Mouse (Mus musculus) forebrain, embryonic 16.5 days (tissue): ENCODE data around the gene Faf1. TPM values are rescaled to one million over a fixed set of nuclear protein-coding genes. Genes with fewer than 3 reads are reported as not detected.

Experiments
- ATAC-seq: fragments of 200-750 bp; cut with Nextera tagmentation; 2 replicates; pipeline ENCODE4 v1.8.0; 2017; ENCODE audit warnings: mild to moderate bottlenecking, moderate library complexity
- H3K27ac ChIP-seq: fragments of 300-500 bp; sonication (generic); 2 replicates; pipeline ENCODE4 v1.5.1; 2014; ENCODE audit warnings: low read length, control low read depth
- H3K27me3 ChIP-seq: fragments of 300-500 bp; sonication (generic); replicated peaks from 2 replicates; pipeline ENCODE4 v1.6.1; 2014; ENCODE audit warnings: low read length; ENCODE audit not compliant: control insufficient read depth, insufficient read depth
- H3K36me3 ChIP-seq: fragments of 300-500 bp; sonication (generic); 2 replicates; pipeline ENCODE4 v1.6.1; 2014; ENCODE audit not compliant: control insufficient read depth, insufficient read depth
- H3K4me1 ChIP-seq: fragments of 300-500 bp; sonication (generic); replicated peaks from 2 replicates; pipeline ENCODE4 v1.6.1; 2014; ENCODE audit warnings: low read length; ENCODE audit not compliant: control insufficient read depth, insufficient read depth
- H3K4me2 ChIP-seq: fragments of 300-500 bp; sonication (generic); 2 replicates; pipeline ENCODE4 v1.6.1; 2014; ENCODE audit warnings: mild to moderate bottlenecking, low read length, control low read depth
- H3K4me3 ChIP-seq: fragments of 300-500 bp; sonication (generic); replicated peaks from 2 replicates; pipeline ENCODE4 v1.5.1; 2014; ENCODE audit warnings: mild to moderate bottlenecking, low read length, control low read depth
- H3K9ac ChIP-seq: fragments of 300-500 bp; sonication (generic); replicated peaks from 2 replicates; pipeline ENCODE4 v1.6.1; 2014; ENCODE audit warnings: low read depth, low read length, control low read depth
- H3K9me3 ChIP-seq: fragments of 300-500 bp; sonication (generic); 2 replicates; pipeline ENCODE4 v1.6.1; 2016; ENCODE audit warnings: low read length; ENCODE audit not compliant: control insufficient read depth
- WGBS: fragments of 180-500 bp; shearing (Covaris S2); extraction: QIAGEN DNeasy Blood & Tissue Kit; methylation state at CpG from one replicate; pipeline ENCODE4 v1.1.7; 2014; 5-methylcytosine and 5-hydroxymethylcytosine counted together
- polyA plus RNA-seq: library from polyadenylated mRNA; unstranded; fragments of >200 nt; fragmentation: Nextera tagmentation; extraction: Ambion mirVana; gene quantifications from 2 replicates; pipeline ENCODE4 v1.2.1, GENCODE M21; 2015

The Faf1 gene
- polyA plus RNA-seq, 1 experiment from 2014 or later, result 28.3 TPM

DNA sequence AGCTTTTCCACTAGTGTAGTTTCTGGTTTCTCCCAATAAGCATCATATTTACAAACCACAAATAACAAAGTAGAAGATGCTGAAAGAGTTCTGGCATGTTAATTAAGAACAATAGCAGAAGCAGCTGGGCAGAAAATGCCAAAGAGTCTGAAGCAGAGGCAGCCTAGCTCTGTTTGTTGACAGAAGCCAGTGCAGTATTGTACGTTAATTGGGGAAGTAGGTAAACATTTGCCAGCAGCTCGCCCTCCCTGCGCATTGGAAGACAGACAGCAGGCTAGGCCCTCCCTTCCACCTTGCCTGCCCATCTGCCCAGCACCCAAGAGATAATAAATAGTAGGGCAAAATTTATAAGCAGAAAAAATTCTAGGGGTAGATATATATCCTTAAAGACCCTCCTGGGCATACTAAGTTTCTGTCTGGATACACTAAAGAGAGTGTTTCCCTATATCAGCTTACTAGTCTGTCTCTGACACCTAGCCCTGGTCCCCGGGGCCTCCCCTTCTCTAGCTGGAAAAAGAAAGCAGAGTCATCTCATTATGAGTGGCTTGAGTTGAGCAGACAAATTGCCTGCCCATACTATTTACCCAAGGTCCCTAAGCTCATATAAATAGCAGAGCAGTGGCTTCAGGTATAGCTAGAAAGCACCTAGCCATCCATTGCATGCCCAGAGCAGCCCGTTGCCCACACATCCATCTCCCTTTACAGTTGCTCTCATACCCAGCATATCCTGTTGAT is 284.0 kb downstream of the Faf1 start:
- 59% methylated on average over 5 of the region's 5 CpGs for WGBS
- H3K9ac ChIP-seq, result no peak overlapping the region
- ATAC-seq, result no peak
- no peak overlapping the region for H3K4me3 ChIP-seq
- H3K4me1 ChIP-seq, result no peaks in the 10 kb centered on the region
- no peak overlapping the region for H3K4me2 ChIP-seq
- H3K9me3 ChIP-seq, result no peaks in the 10 kb centered on the region
- no peaks in the 10 kb centered on the region for H3K36me3 ChIP-seq
- no peaks in the 10 kb centered on the region for H3K27me3 ChIP-seq
- no peak overlapping the region for H3K27ac ChIP-seq

DNA sequence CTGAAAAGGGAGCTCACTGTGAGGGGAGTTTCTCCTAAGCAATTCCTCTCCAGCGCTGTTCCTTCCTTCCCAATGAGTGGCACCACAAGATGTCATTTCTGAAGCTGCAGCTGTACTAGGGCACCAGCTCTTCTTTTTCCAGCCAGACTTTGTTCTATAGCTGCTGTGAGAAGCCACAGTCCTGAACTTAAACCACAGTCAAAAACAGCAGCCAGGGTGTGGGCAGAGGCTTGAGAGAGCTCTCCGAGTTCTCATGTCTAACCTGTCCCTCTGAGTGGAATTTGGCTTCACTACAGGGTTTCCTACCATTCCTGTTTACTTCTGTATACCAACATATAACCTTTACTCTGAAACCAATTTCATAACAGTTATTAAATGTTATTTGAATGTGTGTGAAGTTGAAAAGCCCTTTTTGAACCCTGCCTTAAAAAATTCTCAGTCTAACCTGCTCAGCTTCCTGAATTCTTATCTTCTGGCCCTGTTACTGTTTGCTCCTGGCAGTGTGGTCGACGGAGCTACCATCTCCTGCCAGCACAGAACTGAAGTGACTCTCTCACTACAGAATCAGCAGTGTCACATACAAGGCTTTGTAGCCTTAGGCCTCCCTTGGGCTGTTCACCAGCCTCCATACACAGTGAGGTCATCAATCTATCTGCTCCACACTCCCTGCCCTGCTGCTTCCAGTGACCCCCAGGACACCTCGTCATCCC is 287.3 kb downstream of the Faf1 start:
- Histone ChIP-seq H3K9ac (no peak overlapping the region), H3K36me3 (no peaks in the 10 kb centered on the region), H3K4me2 (no peak overlapping the region), H3K4me1 (no peaks in the 10 kb centered on the region), H3K27ac (no peak overlapping the region), H3K4me3 (no peak overlapping the region), H3K9me3 (no peaks in the 10 kb centered on the region), H3K27me3 (no peaks in the 10 kb centered on the region)
- 92% methylated on average over 5 of the region's 5 CpGs for WGBS
- ATAC-seq, result no peak

DNA sequence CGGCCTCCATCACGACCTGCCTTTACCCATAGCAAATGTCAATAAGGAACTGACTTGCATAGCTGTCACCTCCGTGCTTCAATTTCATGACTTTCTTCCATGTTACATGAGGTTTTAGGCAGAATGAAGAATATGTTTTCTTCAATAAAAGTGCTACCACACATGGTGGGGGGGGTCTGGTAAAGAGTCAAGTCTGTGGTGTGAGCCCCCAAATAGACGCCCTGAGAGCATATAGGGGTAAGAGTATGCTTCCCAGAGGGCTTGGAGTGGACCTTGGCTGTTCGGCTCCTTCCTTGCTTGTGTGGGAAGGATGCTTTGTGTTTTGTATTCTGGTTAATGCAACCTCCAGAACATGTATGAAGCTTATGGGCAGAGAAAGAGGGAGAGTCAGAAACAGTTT is 293.2 kb downstream of the Faf1 start:
- H3K27me3 ChIP-seq, result peaks cover 15% of the 10 kb centered on the region
- no peak overlapping the region for H3K27ac ChIP-seq
- H3K4me3 ChIP-seq, result no peak overlapping the region
- peaks cover 5% of the 10 kb centered on the region for H3K4me1 ChIP-seq
- no peak for ATAC-seq
- H3K4me2 ChIP-seq, result no peak overlapping the region
- 89% methylated on average over 5 of the region's 5 CpGs for WGBS
- no peak overlapping the region for H3K9ac ChIP-seq
- no peaks in the 10 kb centered on the region for H3K9me3 ChIP-seq
- H3K36me3 ChIP-seq, result no peaks in the 10 kb centered on the region; the same call in 1 of the 2 replicates

DNA sequence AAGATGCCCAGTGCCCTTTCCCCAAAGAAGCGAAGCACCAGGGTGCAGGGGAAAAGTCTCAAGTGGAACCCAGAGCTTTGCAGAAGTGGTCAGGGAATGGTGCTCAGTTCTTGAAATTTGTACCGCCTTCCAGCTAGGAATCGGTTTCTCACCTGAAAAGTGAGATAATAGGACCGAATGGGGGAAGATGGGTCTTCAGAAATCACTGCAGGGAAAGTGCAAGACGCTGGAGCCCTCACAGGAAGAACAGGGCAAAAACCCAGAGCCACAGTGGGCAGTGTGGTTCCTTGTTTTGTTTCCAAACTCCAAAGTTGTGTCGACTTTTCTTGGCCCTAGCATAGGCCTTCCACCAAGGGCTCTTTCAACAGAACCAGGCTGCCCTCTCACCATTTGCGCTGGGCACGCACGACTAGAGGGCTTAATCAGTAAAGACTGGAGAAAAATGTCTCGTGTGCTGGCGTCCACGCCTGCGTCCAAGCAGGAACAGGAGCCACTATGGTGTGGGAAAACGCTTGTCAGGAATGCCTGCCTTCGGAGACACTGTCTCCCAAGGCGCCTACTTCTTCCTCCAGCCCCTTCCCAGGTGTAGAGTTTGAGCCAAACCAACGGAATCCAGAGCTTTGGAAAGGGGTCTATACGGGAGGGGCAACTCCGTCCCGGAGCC is 297.7 kb downstream of the Faf1 start:
- Histone ChIP-seq H3K27ac (no peak overlapping the region), H3K4me3 (peak overlapping the region; percentile 24), H3K4me1 (peaks cover 27% of the 10 kb centered on the region), H3K27me3 (peaks cover 48% of the 10 kb centered on the region), H3K36me3 (no peaks in the 10 kb centered on the region; the same call in 1 of the 2 replicates), H3K4me2 (peak overlapping the region; percentile 63), H3K9me3 (peaks cover 2% of the 10 kb centered on the region; the same call in 1 of the 2 replicates), H3K9ac (peak overlapping the region; percentile 46; the same call in 1 of the 2 replicates)
- 5% methylated on average over 20 of the region's 20 CpGs for WGBS
- ATAC-seq, result no peak

DNA sequence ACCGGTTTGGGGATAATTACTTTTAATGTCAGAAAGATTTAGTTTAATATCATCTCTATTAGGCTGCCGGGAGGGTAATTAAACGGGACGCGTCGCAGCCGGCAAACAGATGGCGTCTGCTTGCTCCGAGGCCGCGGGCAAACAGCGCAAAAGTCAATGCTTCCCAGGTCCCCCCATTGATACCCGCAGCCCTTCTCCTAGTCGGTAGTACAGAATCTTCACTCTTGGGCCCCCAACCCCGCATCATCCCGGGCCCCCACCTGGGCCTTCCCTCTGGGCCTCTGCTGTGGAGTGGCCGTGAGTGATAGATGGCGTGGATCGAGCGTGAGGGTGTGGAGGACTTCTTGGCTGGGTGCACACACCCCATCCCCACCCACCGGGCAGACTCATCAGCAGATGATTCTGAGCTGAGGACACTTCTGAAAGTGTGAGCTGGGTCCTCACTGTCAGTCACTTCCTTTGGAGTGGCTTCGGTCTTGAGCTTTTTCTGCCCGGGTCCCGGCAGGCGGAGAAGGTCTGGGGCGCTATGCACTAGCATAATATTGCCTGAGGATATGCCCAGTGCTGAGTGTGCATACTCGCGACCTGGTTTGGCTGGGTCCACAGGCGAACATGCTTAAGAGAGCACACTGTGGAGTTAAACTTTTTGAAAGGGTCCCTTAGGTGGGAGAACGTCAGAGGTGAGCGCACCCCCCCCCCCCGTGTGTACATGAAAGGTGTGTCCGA is 298.4 kb downstream of the Faf1 start:
- peak overlapping the region; percentile 63 for H3K4me2 ChIP-seq
- ATAC-seq, result no peak
- H3K9ac ChIP-seq, result peak overlapping the region; percentile 46; the same call in 1 of the 2 replicates
- no peaks in the 10 kb centered on the region for H3K36me3 ChIP-seq
- peaks cover 52% of the 10 kb centered on the region for H3K27me3 ChIP-seq
- H3K4me1 ChIP-seq, result peaks cover 30% of the 10 kb centered on the region
- no peak overlapping the region for H3K27ac ChIP-seq
- peaks cover 2% of the 10 kb centered on the region; the same call in 1 of the 2 replicates for H3K9me3 ChIP-seq
- H3K4me3 ChIP-seq, result peak overlapping the region; percentile 24
- under 1% methylated on average over 33 of the region's 33 CpGs for WGBS

DNA sequence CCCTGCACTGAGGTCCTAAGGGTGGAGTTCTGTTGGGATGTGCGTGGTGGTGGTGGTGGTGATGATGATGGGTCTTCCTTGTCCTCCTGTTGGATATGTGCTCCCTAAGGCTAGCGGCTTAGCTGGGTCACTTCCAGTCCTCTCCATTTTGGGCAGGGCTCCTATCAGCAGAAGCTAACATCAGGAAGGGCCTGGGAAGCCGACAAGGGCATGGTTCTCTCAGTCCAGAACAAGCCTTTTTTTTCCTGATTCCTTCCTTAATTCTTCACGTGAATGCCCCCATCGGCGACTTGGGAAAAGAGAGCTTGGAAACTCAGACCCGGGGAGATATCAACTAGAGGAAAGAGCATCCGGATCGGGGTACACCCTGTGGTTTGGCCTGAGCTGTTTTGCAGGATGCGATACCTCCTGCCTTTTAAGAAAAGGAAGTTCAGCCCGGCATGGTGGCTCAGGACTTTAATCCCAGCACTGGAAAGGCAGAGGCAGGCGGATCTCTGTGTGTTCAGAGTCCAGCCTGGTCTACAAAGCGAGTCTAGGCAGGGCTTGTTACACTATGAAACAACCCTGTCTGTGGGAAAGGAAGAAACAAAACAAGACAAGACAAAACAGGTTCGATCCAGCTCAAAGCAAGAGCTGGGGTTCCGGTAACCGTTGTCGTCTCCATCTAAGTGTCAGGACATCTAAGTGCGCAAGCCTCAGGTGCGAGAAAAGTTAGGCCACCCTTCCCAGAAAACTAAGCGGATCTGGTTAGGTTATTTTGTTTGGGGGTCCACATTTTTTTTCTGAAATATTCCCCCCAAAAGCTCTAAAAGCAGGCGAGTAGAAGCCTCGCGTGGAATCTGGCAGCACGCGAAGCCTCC is 299.2 kb downstream of the Faf1 start:
- Histone ChIP-seq H3K9ac (peak overlapping the region; percentile 15; the same call in 1 of the 2 replicates), H3K4me3 (peak overlapping the region; percentile 53), H3K4me2 (peak overlapping the region; percentile 63), H3K36me3 (no peaks in the 10 kb centered on the region), H3K27ac (no peak overlapping the region), H3K27me3 (peaks cover 56% of the 10 kb centered on the region), H3K4me1 (peaks cover 35% of the 10 kb centered on the region), H3K9me3 (peaks cover 2% of the 10 kb centered on the region; the same call in 1 of the 2 replicates)
- no peak for ATAC-seq
- WGBS, result 16% methylated on average over 25 of the region's 25 CpGs

DNA sequence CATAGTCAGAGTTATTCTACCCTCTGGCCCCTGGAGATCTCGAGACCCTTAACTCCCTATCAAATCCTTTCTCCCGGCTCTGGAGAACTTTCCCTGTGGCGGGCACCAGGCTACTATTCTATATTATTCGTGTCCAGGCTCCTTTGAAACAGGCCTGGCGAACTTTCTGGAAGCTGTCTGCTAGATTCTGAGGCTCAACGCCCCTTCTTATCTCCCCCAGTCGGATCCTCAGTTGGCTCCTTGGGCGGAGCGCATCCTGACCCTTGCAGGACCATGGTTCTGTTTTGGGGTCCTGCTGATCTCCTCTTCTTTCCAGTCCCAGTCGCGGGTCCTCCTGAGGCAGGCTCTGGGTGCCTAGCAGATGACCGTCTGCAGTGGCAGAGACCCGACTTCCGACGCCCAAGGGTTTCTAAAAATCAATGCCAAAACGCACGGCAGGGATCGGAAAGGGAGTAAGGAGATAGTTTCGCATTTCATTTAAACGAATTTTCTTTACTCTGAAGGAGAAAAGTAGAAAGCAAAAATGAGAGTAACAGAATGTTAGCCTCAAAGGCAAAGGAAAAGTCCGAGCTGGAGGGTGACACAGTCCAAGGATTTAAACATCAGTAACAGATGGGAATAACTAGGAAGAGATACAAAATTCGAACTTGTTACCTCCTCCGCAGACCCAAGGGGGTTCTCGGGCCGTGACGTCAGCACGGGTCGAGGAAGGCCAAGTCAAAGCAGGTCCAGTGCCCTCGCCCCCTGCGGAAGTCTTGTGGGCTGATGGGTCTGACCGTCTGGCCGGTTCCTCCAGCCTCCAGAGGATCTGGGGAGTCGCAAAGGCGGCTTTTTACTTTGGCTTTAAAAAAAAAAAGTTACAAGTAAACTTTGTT is 300.1 kb downstream of the Faf1 start:
- H3K4me3 ChIP-seq, result peak overlapping the region; percentile 53
- H3K36me3 ChIP-seq, result no peaks in the 10 kb centered on the region
- ATAC-seq, result no peak
- H3K9me3 ChIP-seq, result peaks cover 2% of the 10 kb centered on the region; the same call in 1 of the 2 replicates
- H3K9ac ChIP-seq, result peak overlapping the region; percentile 51
- WGBS, result 2% methylated on average over 34 of the region's 34 CpGs
- peak overlapping the region; percentile 63 for H3K4me2 ChIP-seq
- H3K27ac ChIP-seq, result peak overlapping the region; percentile 65
- H3K4me1 ChIP-seq, result peaks cover 35% of the 10 kb centered on the region
- peaks cover 58% of the 10 kb centered on the region for H3K27me3 ChIP-seq
